Mouse (Mus musculus) Muller cell, postnatal 12 days (primary cell): ENCODE measurements at regions not wholly inside any gene's neighbourhood (a gene's known extent, or its start where the extent isn't known, plus 50 kb on each side); places are given as distances from the start of the nearest gene placed in this dataset.
"Not testable (repeated sequence)": the region's sequence is repeated elsewhere in the genome, so short reads cannot be mapped to it uniquely, and the experiment has no call there.

ENCODE experiments used
- DNase-seq: peaks from one replicate; pipeline ENCODE4 v3.0.0-alpha.2; 2015; ENCODE audit errors: inconsistent ontology term

DNA sequence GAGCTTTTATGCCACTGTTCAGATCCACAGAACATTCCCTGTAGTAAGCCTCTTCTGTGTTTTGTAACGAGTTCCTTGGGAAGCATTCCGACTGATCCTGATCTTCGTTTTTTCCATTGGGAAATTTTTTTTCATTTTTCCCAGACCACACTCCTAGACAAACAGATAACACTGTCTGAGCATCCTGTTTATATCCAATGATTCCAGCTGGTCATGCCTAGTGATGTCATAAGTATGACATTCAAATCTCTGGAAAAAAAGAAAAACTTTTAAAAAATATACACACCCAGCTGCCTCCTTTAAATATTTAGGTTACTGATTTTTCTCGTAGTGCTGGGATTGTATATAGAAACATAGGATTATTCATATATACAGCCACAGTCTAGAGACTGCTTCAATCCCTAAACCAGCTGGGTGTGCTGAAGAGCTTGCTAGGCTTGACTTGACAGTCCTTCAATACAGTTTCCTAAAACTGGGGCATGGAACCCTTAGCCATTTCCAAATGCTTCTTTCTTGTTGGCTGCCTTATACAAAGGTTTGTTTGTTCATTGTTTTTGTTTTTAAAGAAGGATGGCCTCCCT is 116.0 kb upstream of the Ghr start:
- DNase-seq = no peak

DNA sequence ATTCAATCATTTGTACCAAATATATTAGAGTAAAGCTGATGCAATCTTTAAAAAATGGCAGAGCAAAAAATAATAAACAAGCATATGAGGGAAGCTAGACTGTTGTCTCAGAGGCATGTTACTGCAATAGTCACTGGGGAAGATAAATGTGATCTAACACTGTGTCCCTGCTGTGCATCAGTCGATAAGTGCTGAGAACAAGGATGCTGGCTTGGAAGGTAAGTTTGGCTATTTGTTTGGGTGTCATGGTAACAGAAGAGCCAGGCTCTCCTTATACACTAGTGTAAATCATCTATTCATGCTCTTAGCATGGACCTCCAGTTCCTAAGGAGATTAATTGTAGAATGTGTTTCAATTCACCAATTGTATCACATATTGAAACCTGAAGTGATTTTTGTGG is 102.0 kb upstream of the Ghr start:
- DNase-seq = no peak

- not testable (repeated sequence) for DNase-seq
These were observed 93.7 kb upstream of the Ghr start for GRCm38 (mm10) chr15:3677026-3677425.

GRCm38 (mm10) chr15:3672586-3672985 is 89.3 kb upstream of the Ghr start:
- no peak for DNase-seq

- DNase-seq = no peak
These were observed 87.9 kb upstream of the Ghr start for GRCm38 (mm10) chr15:3671169-3671568.

DNA sequence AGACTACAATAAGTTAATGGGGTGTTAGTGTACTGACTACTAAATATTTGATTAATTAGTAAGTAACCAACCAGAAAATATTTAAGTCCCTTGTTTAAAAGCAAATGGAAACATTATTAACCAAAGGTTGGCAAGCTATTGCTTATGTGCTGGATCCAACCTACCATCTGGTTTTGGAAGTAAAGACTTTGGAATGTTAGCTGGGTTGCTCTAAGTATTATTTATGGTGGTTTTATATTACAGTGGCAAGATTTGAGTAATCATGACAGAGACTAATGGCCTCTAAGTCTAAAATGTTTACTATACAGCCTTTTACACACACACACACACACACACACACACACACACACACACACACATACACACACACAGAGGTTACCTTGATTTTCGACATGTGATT is 86.1 kb upstream of the Ghr start:
- DNase-seq = no peak

DNA sequence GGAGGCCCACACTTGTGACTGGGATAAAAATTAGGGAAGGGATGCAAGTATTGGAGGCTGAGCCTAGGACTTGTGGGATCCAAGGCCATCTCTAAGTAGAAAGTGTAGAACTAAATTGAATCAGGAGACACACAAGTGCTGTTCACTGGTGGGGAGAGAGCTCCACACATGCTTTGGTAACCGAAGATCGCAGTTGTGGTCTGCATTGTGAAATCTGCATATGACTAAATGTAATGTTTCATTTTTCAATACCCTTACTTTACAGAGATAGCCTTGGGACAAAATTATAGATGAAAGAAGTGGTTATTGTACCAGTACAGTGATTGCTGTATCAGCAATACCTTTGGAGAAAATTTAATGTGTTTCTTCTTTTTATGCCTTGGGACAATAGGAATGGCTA is 85.6 kb upstream of the Ghr start:
- no peak for DNase-seq

GRCm38 (mm10) chr15:3648741-3649140 is 65.4 kb upstream of the Ghr start:
- DNase-seq = no peak

GRCm38 (mm10) chr15:3640091-3640490 is 56.8 kb upstream of the Ghr start:
- no peak for DNase-seq
